Comparison of ENCODE assay signal across 21 mouse cellular contexts in genomic region chr1:62488871-62489270, GRCm38 (mm10).
DNase-seq lines count a peak whose midpoint lies in the region; ATAC-seq and TF ChIP-seq lines count a peak whose summit lies in the region.
"Had no signal": no experiment of that assay in that cellular context is flagged by ENCODE, and none has a peak within 500 bp of the region (broad histone marks: within the 10 kb centered on the region; RNA-seq: fewer than 3 reads in every experiment).

No protein-coding gene starts in this region.

- H3K4me3 ChIP-seq in hindbrain, embryonic 13.5 days = no peak overlapping the region
- no peak overlapping the region for H3K4me3 ChIP-seq in hindbrain, postnatal 0 days (ENCODE audit: low read length)
- no peak overlapping the region for H3K4me3 ChIP-seq in embryonic facial prominence, embryonic 10.5 days
- H3K4me3 ChIP-seq: embryonic facial prominence, embryonic 15.5 days; erythroblast, embryonic 14.5 days; heart, adult 2 months; heart, embryonic 15.5 days had no signal

- H3K4me1 ChIP-seq in hindbrain, embryonic 13.5 days (replicated peaks) = peaks cover 3% of the 10 kb centered on the region
- H3K4me1 ChIP-seq in hindbrain, postnatal 0 days (ENCODE audit: insufficient read depth, low read length) = no peaks in the 10 kb centered on the region
- H3K4me1 ChIP-seq in embryonic facial prominence, embryonic 10.5 days = peaks cover 13% of the 10 kb centered on the region
- H3K4me1 ChIP-seq: embryonic facial prominence, embryonic 15.5 days; heart, embryonic 15.5 days had no signal

- TF ChIP-seq CTCF in hindbrain, postnatal 0 days (IDR thresholded peaks at IDR 0.05; ENCODE audit: low read depth) = no peak

- no peaks in the 10 kb centered on the region for H3K27me3 ChIP-seq in hindbrain, embryonic 13.5 days
- H3K27me3 ChIP-seq in hindbrain, postnatal 0 days (ENCODE audit: insufficient read depth, low read length) = no peaks in the 10 kb centered on the region
- no peaks in the 10 kb centered on the region for H3K27me3 ChIP-seq in embryonic facial prominence, embryonic 10.5 days (replicated peaks; ENCODE audit: low read depth, poor library complexity, severe bottlenecking)
- H3K27me3 ChIP-seq: embryonic facial prominence, embryonic 15.5 days; heart, embryonic 15.5 days had no signal

- no peak for ATAC-seq in hindbrain, embryonic 13.5 days (ENCODE audit: low FRiP score)
- ATAC-seq in hindbrain, postnatal 0 days = no peak
- no peak for ATAC-seq in granulocyte monocyte progenitor cell, adult 5-6 weeks (replicated peaks; ENCODE audit: poor library complexity, severe bottlenecking)
- ATAC-seq: intestine, embryonic 16.5 days had no signal

- H3K4me2 ChIP-seq in hindbrain, embryonic 13.5 days = no peak overlapping the region
- no peak overlapping the region for H3K4me2 ChIP-seq in hindbrain, postnatal 0 days (ENCODE audit: low read depth, low read length)
- H3K4me2 ChIP-seq: embryonic facial prominence, embryonic 15.5 days; heart, embryonic 11.5 days; heart, embryonic 15.5 days; hindbrain, embryonic 14.5 days had no signal

- DNase-seq in hindbrain, postnatal 0 days (ENCODE audit: low spot score) = no peak
- peak; percentile 26 to 31 for DNase-seq in right cerebral cortex, postnatal 10 days (ENCODE audit: low spot score in 2 of 2)
- DNase-seq in right cerebral cortex, postnatal 36 days (ENCODE audit: low spot score in 2 of 2) = no peak
- DNase-seq in embryonic facial prominence, embryonic 10.5 days (ENCODE audit: low spot score) = peak; percentile 14
- no peak for DNase-seq in retina, embryonic 14.5 days (ENCODE audit: low spot score)
- DNase-seq: adrenal gland, adult 8-10 months; adrenal gland, postnatal 36 days; cerebellum, adult 2 months; cerebellum, postnatal 10 days; gastrocnemius, postnatal 10 days; heart, adult 2 months; heart, postnatal 14 days; kidney, adult 2 months had no signal

- no peak overlapping the region for H3K9ac ChIP-seq in hindbrain, embryonic 13.5 days
- H3K9ac ChIP-seq in hindbrain, postnatal 0 days (replicated peaks; ENCODE audit: low read length) = no peak overlapping the region
- H3K9ac ChIP-seq: embryonic facial prominence, embryonic 15.5 days; heart, embryonic 15.5 days; hindbrain, embryonic 14.5 days had no signal

- 47% methylated on average over 6 of the region's 6 CpGs for WGBS in hindbrain, embryonic 13.5 days
- WGBS in hindbrain, postnatal 0 days = 49% methylated on average over 6 of the region's 6 CpGs
- WGBS in embryonic facial prominence, embryonic 10.5 days = 49% methylated on average over 6 of the region's 6 CpGs

- H3K9me3 ChIP-seq in hindbrain, embryonic 13.5 days = peaks cover 3% of the 10 kb centered on the region; the same call in 1 of the 2 replicates
- H3K9me3 ChIP-seq in hindbrain, postnatal 0 days (ENCODE audit: low read length) = 0 out of 2 replicates have a peak, but pooled peaks cover 4% of the 10 kb centered on the region
- H3K9me3 ChIP-seq in embryonic facial prominence, embryonic 10.5 days = no peaks in the 10 kb centered on the region
- H3K9me3 ChIP-seq: embryonic facial prominence, embryonic 15.5 days; heart, embryonic 15.5 days had no signal

- H3K36me3 ChIP-seq in hindbrain, embryonic 13.5 days = no peaks in the 10 kb centered on the region
- no peaks in the 10 kb centered on the region for H3K36me3 ChIP-seq in hindbrain, postnatal 0 days (ENCODE audit: insufficient read depth, low read length)
- no peaks in the 10 kb centered on the region for H3K36me3 ChIP-seq in embryonic facial prominence, embryonic 10.5 days (replicated peaks)
- H3K36me3 ChIP-seq: embryonic facial prominence, embryonic 15.5 days; heart, embryonic 15.5 days had no signal

- 0 out of 2 replicates have a peak overlapping the region, but pooled peaks have one; percentile 23 for H3K27ac ChIP-seq in hindbrain, embryonic 13.5 days
- no peak overlapping the region for H3K27ac ChIP-seq in hindbrain, postnatal 0 days
- H3K27ac ChIP-seq in embryonic facial prominence, embryonic 10.5 days (replicated peaks) = no peak overlapping the region
- H3K27ac ChIP-seq: embryonic facial prominence, embryonic 15.5 days; heart, adult 2 months; heart, embryonic 15.5 days; hindbrain, embryonic 14.5 days had no signal

Comparison
In these comparisons a context has a peak if more than half of its experiments do, and no peak if none do; other contexts are left out.
1. DNase-seq: peak in right cerebral cortex, postnatal 10 days (2 of 2) and embryonic facial prominence, embryonic 10.5 days (single experiment); none in hindbrain, postnatal 0 days (single experiment), right cerebral cortex, postnatal 36 days (0 of 2) and retina, embryonic 14.5 days (single experiment).